Mouse (Mus musculus): Measurements from ENCODE around the gene Egfem1.

Egfem1 gene

GRCm38 (mm10) chr3:29135176-29136064 lies 53.6 kb downstream of the Egfem1 start:
- no peak for DNase-seq

- DNase-seq: no peak
Measured at GRCm38 (mm10) chr3:29136065-29136955, 54.5 kb downstream of the Egfem1 start.

DNA sequence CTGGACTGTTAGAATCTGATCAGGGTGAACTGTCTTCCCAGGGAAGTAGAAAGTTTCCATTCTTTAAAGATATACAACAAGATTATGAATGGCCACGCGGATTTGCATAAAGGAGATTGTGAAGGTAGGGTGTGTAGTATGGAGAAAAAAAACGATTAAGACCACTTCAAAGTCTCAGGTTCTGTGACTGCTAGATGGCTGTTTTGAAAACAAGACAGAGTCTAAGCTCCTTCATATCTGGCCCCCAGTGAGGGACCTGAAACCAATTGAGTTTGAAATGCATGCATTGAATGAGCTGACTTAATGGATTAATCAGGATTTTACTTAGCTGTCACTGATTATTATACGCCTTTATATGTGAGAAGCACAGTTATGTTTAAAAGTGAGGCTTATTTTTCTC lies 86.6 kb downstream of the Egfem1 start:
- DNase-seq: no peak

DNA sequence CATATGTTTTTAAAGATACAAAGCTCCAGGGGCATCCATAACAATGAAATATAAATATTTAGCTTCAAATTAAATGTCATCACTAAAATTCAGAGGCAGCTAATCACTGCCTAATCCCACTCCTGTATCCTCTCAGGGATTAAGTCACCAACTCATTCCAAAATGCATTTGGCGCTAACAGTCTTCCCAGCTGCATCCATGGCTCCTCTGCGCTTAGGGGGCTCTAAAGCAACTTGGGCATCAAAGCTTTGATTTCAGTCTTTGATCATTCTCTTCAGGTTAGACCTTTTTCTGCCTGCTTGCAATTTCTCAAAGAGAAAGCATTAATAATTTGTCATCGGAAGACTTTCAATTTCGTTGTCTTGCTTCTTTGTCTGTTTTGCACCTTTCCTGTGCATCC lies 87.2 kb downstream of the Egfem1 start:
- no peak for DNase-seq

GRCm38 (mm10) chr3:29176991-29177390 lies 95.2 kb downstream of the Egfem1 start:
- DNase-seq: no peak

DNA sequence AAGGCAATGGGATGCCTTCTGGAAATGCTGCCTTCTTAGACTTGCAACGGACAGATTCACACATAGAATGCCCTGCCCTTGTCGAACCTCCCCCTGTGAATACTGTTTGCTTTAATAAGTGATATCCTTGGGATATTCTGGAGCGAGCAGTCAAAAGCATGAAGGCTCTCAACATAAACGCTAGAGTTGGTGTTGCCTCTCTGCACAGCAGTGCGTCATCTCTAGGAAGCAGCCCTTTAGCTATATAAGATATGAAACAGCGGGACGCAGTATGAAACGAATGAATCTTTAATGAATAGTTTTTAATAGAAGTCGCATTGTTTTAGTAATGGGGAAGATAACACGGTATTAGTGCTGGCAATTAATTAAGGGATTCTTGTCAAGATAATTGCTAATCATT lies 101.2 kb downstream of the Egfem1 start:
- no peak for DNase-seq

GRCm38 (mm10) chr3:29183615-29184198 lies 101.9 kb downstream of the Egfem1 start:
- DNase-seq: no peak

GRCm38 (mm10) chr3:29184486-29185241 lies 102.8 kb downstream of the Egfem1 start:
- no peak for DNase-seq

DNA sequence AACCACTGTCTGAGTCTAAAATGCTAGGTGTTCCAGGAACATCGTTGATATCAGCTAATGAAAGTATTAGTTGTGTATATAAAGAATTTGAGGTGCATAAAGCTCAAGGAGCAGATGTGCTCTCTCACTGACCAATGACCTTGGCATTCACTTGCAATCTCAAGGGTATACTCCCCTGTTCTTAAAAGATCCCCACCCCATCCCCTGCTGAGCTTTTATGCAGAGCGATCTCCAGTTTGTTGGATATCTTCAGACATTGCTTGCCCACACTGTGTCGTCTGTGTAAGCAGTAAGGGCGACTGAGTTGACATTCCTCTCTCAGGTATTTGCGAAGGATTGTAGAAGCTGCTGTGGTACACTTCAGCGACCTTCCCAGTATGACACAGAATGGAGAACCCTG lies 108.4 kb downstream of the Egfem1 start:
- no peak for DNase-seq

DNA sequence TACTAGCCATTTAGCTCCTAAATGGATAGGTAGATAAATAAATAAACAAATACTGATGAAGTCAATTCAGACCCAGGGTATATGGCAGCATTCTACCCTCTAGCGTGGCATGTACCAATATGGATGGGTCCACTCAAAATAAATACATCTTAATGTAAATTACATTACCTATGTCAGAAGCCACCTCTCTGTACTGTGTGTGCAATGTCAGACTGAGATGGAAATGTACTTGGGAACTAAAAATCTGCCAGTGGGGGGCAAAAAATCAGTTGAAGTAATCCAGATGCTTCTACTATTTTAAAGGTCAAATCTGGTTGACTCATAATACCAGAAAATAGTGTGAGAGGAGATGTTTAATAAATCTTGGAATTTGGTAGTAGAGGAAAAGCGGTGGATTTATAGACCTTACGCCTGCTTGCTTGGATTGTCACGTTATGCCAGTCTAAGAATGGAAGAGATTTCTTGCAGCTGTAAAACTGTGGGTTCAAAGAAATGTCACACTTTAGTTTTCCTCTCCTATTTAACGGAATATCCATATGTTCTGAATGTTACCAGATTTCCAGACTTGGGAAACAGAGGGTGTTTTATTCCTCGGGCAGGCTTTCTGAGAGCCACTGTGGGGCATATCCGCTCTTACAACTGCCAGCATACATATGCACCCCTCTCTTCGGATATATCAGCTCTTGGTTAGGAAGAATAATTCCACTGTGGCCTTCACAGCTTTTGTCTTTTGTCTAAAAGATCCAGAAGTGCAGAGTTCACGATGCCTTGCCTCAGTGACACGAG lies 116.1 kb downstream of the Egfem1 start:
- no peak for DNase-seq

DNA sequence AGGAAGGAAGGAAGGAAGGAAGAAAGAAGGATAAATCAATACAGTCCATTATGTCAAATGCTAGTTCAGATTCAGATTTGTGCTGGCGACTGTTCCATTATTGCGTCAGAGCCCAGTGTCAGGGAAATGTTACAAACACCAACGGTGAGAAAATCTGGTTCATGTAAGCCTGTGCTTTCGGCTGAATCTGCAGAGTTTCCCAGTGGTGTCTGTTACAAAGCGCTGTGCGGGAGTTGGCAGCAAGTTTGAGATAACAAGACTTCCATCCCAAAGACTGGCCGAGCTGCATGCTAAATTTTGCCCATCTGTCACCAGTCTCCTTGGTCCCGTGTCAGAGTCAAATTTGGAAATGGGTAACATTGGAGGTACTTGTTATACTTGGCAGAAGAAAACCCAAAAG lies 118.8 kb downstream of the Egfem1 start:
- no peak for DNase-seq

DNA sequence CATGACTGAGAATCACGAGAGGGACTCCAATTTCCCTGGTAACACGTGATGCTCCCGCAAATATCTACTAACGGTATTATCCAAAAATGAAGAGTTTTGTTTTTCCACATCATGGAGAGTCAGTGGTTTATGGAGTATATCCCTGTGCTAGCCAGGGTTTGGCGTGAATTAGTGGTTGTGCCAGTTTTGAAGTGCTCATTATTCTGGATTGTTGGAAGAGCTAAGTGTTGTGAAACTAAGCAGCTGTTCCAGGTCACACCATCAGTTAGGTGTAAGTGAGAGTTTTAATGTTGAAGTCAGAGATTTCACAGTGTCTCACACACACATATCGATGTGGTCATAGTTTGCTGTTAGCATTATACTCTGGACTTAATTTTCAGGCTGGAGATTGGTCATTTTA lies 120.7 kb downstream of the Egfem1 start:
- no peak for DNase-seq

- DNase-seq: no peak
Measured at GRCm38 (mm10) chr3:29222414-29222813, 140.6 kb downstream of the Egfem1 start.

DNA sequence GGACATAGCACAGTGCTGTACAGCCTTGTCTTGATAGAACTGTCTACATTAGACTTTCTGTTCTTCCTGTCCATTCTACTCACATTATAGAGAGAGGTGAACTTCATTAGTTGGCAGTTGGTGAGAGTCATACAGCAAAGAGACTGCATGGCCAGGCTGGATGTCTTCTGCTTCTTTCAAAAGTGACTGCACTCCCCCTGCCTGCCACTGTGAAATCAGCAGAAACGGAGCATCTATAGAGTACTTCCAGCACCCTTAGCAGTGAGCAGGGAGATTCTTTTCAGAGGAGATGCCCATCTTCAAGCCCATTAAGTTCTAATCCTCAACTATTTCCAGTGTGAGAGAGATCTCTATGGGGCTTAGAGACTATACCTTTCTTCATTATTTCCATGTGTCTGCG lies 147.9 kb downstream of the Egfem1 start:
- DNase-seq: no peak

GRCm38 (mm10) chr3:29235477-29235876 lies 153.7 kb downstream of the Egfem1 start:
- DNase-seq: no peak

- no peak for DNase-seq
Measured at GRCm38 (mm10) chr3:29236517-29236916, 154.7 kb downstream of the Egfem1 start.

GRCm38 (mm10) chr3:29243600-29243999 lies 161.8 kb downstream of the Egfem1 start:
- no peak for DNase-seq

DNA sequence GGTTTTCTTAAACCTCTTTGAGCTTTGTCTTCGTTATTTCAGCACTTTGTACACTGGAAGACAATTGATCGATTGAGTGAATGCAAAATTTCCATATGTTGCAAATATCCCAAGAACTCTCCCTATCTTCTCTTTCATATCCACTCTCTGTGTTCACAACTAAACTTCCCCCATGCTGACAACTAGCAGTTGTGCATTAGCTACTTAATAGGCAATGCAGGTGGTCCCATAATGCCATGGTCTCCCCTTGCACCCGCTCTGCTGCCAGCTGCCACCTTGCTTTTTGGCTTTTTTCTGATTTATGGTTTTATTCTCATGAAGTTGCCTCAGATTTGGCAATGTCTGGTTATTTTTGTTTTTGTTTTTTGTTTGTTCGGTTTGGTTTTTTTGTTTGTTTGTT lies 209.8 kb downstream of the Egfem1 start:
- no peak for DNase-seq

DNA sequence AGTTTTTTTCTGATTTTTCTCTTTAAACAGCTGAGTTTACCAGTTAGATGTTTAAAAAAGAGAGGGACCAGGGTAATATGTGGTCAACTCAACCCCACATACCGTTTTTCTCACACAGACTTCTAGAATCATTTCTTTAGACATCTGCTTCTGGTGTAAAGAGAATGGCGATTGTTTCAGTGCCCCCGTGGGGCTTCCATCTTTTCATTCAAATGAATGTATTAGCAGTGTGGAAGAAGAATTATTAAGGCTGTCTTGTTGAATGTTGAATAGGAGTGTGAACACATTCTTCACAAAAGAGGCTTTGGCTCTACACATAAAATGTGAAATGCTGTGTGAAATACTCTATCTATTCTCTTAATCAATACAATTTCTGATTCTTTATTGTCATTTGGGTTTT lies 210.4 kb downstream of the Egfem1 start:
- no peak for DNase-seq

- no peak for DNase-seq
Measured at GRCm38 (mm10) chr3:29293230-29293629, 211.4 kb downstream of the Egfem1 start.

GRCm38 (mm10) chr3:29342223-29342791 lies 260.5 kb downstream of the Egfem1 start:
- DNase-seq: no peak

GRCm38 (mm10) chr3:29345805-29346204 lies 264.0 kb downstream of the Egfem1 start:
- DNase-seq: no peak
